Mouse (Mus musculus) heart, embryonic 11.5 days (tissue): ENCODE measurements around the gene Oard1. TPM values are rescaled to one million over a fixed set of nuclear protein-coding genes. Genes with fewer than 3 reads are reported as not detected.

Experiments used
- ATAC-seq: fragments of 200-750 bp; cut with Nextera tagmentation; replicated peaks from 2 replicates; pipeline ENCODE4 v1.8.0; 2017; ENCODE audit warnings: moderate library complexity; ENCODE audit not compliant: insufficient number of reproducible peaks, low FRiP score, low TSS enrichment
- H3K27ac ChIP-seq: fragments of 300-500 bp; sonication (generic); 2 replicates; pipeline ENCODE4 v1.5.1; 2014; ENCODE audit warnings: mild to moderate bottlenecking, low read depth, low read length
- H3K27me3 ChIP-seq: fragments of 300-500 bp; sonication (generic); 2 replicates; pipeline ENCODE4 v1.6.1; 2014; ENCODE audit warnings: mild to moderate bottlenecking, low read length, mixed read lengths; ENCODE audit not compliant: control insufficient read depth, insufficient read depth
- H3K36me3 ChIP-seq: fragments of 300-500 bp; sonication (generic); 2 replicates; pipeline ENCODE4 v1.6.1; 2014; ENCODE audit warnings: mild to moderate bottlenecking, low read length, moderate library complexity, mixed read lengths; ENCODE audit not compliant: control insufficient read depth, insufficient read depth
- H3K4me1 ChIP-seq: fragments of 300-500 bp; sonication (generic); 2 replicates; pipeline ENCODE4 v1.6.1; 2014; ENCODE audit warnings: low read length; ENCODE audit not compliant: control insufficient read depth, insufficient read depth
- H3K4me2 ChIP-seq: fragments of 300-500 bp; sonication (generic); 2 replicates; pipeline ENCODE4 v1.6.1; 2014; ENCODE audit warnings: mild to moderate bottlenecking, moderate library complexity
- H3K4me3 ChIP-seq: fragments of 300-500 bp; sonication (generic); 2 replicates; pipeline ENCODE4 v1.5.1; 2014; ENCODE audit warnings: low read depth, low read length
- H3K9ac ChIP-seq: fragments of 300-500 bp; sonication (generic); 2 replicates; pipeline ENCODE4 v1.6.1; 2014; ENCODE audit warnings: mild to moderate bottlenecking, low read depth, low read length, moderate library complexity
- H3K9me3 ChIP-seq: fragments of 300-500 bp; sonication (generic); replicated peaks from 2 replicates; pipeline ENCODE4 v1.6.1; 2016; ENCODE audit warnings: low read length; ENCODE audit not compliant: control insufficient read depth
- WGBS: fragments of 180-500 bp; shearing (Covaris S2); extraction: QIAGEN DNeasy Blood & Tissue Kit; methylation state at CpG from one replicate; pipeline ENCODE4 v1.1.7; 2014; ENCODE audit not compliant: insufficient replicate concordance; 5-methylcytosine and 5-hydroxymethylcytosine counted together
- polyA plus RNA-seq: library from polyadenylated mRNA; unstranded; fragments of >200 nt; fragmentation: Nextera tagmentation; extraction: Ambion mirVana; gene quantifications from 2 replicates; pipeline ENCODE4 v1.2.1, GENCODE M21; 2014

Oard1 gene
- polyA plus RNA-seq = 47.4 and 48.0 TPM in 2 replicates

- H3K9ac ChIP-seq = peak within 1 kb of the TSS; percentile 99
- peak within 1 kb of the TSS; percentile 96 for H3K4me3 ChIP-seq
- peak within 1 kb of the TSS; percentile 88 for H3K4me2 ChIP-seq
- under 1% methylated on average over 82 of the region's 84 CpGs for WGBS
- peak within 1 kb of the TSS; percentile 100 for H3K27ac ChIP-seq
- H3K9me3 ChIP-seq = no peaks in the 10 kb centered on the region
- H3K36me3 ChIP-seq = no peaks in the 10 kb centered on the region
- no peaks in the 10 kb centered on the region for H3K27me3 ChIP-seq
- peaks cover 18% of the 10 kb centered on the region for H3K4me1 ChIP-seq
- ATAC-seq = peak; percentile 93
Observed at GRCm38 (mm10) chr17:48409380-48410298, at the start of gene Oard1, which contains the start of gene Nfya. TSS of gene Oard1 (plus strand) at chr17:48410014. TSS of gene Nfya (minus strand) at chr17:48409906.

GRCm38 (mm10) chr17:48360462-48360861, 49.4 kb upstream of the Oard1 start:
- Histone ChIP-seq H3K9me3 (no peaks in the 10 kb centered on the region), H3K4me2 (no peak overlapping the region), H3K27me3 (no peaks in the 10 kb centered on the region), H3K36me3 (no peaks in the 10 kb centered on the region), H3K9ac (no peak overlapping the region), H3K4me1 (peaks cover 8% of the 10 kb centered on the region), H3K4me3 (no peak overlapping the region), H3K27ac (no peak overlapping the region)
- WGBS = 24% methylated on average over 4 of the region's 4 CpGs
- ATAC-seq = no peak

- no peak overlapping the region for H3K27ac ChIP-seq
- no peaks in the 10 kb centered on the region for H3K9me3 ChIP-seq
- no peak for ATAC-seq
- H3K27me3 ChIP-seq = no peaks in the 10 kb centered on the region
- no peak overlapping the region for H3K9ac ChIP-seq
- H3K4me2 ChIP-seq = no peak overlapping the region
- H3K4me3 ChIP-seq = no peak overlapping the region
- H3K36me3 ChIP-seq = no peaks in the 10 kb centered on the region
- WGBS = 48% methylated on average over 3 of the region's 3 CpGs
- peaks cover 8% of the 10 kb centered on the region for H3K4me1 ChIP-seq
Observed at GRCm38 (mm10) chr17:48362346-48362745, 47.5 kb upstream of the Oard1 start.

- WGBS = 85% methylated on average over 8 of the region's 8 CpGs
- Histone ChIP-seq H3K4me2 (no peak overlapping the region), H3K27ac (no peak overlapping the region), H3K36me3 (no peaks in the 10 kb centered on the region), H3K4me3 (no peak overlapping the region), H3K27me3 (no peaks in the 10 kb centered on the region), H3K9ac (no peak overlapping the region), H3K4me1 (peaks cover 8% of the 10 kb centered on the region), H3K9me3 (no peaks in the 10 kb centered on the region)
- ATAC-seq = no peak
Observed at GRCm38 (mm10) chr17:48362966-48363365, 46.8 kb upstream of the Oard1 start.

GRCm38 (mm10) chr17:48363421-48363965, 46.3 kb upstream of the Oard1 start:
- no peak for ATAC-seq
- H3K4me3 ChIP-seq = no peak overlapping the region
- H3K36me3 ChIP-seq = no peaks in the 10 kb centered on the region
- peaks cover 8% of the 10 kb centered on the region for H3K4me1 ChIP-seq
- no peak overlapping the region for H3K27ac ChIP-seq
- no peak overlapping the region for H3K4me2 ChIP-seq
- 66% methylated on average over 6 of the region's 6 CpGs for WGBS
- no peaks in the 10 kb centered on the region for H3K27me3 ChIP-seq
- H3K9ac ChIP-seq = no peak overlapping the region
- no peaks in the 10 kb centered on the region for H3K9me3 ChIP-seq

GRCm38 (mm10) chr17:48365511-48366155, 44.2 kb upstream of the Oard1 start:
- WGBS = 59% methylated on average over 9 of the region's 9 CpGs

GRCm38 (mm10) chr17:48366806-48367205, 43.0 kb upstream of the Oard1 start:
- ATAC-seq = no peak
- Histone ChIP-seq H3K27ac (no peak overlapping the region), H3K36me3 (no peaks in the 10 kb centered on the region), H3K4me1 (peaks cover 5% of the 10 kb centered on the region; the same call in 1 of the 2 replicates), H3K9ac (no peak overlapping the region), H3K4me3 (no peak overlapping the region), H3K27me3 (no peaks in the 10 kb centered on the region), H3K9me3 (no peaks in the 10 kb centered on the region), H3K4me2 (no peak overlapping the region)
- WGBS = 72% methylated on average over 5 of the region's 5 CpGs

More at GRCm38 (mm10) chr17:48365511-48366155, 44.2 kb upstream of the Oard1 start:
- Histone ChIP-seq H3K27ac (no peak overlapping the region), H3K4me1 (peaks cover 5% of the 10 kb centered on the region; the same call in 1 of the 2 replicates), H3K36me3 (no peaks in the 10 kb centered on the region), H3K4me2 (no peak overlapping the region), H3K9ac (no peak overlapping the region), H3K4me3 (no peak overlapping the region), H3K27me3 (no peaks in the 10 kb centered on the region), H3K9me3 (no peaks in the 10 kb centered on the region)
- ATAC-seq = no peak

GRCm38 (mm10) chr17:48371621-48372020, 38.2 kb upstream of the Oard1 start:
- no peak for ATAC-seq

More at GRCm38 (mm10) chr17:48371621-48372020, 38.2 kb upstream of the Oard1 start:
- Histone ChIP-seq H3K4me3 (no peak overlapping the region), H3K4me1 (no peaks in the 10 kb centered on the region), H3K36me3 (no peaks in the 10 kb centered on the region), H3K9me3 (no peaks in the 10 kb centered on the region), H3K9ac (no peak overlapping the region), H3K4me2 (no peak overlapping the region), H3K27ac (no peak overlapping the region), H3K27me3 (no peaks in the 10 kb centered on the region)
